Mouse (Mus musculus) limb, embryonic 14.5 days (tissue): ENCODE measurements around the gene Akr1cl. TPM values are rescaled to one million over a fixed set of nuclear protein-coding genes. Genes with fewer than 3 reads are reported as not detected.

Source experiments
- ATAC-seq: fragments of 200-750 bp; cut with Nextera tagmentation; 2 replicates; pipeline ENCODE4 v1.8.0; 2017; ENCODE audit warnings: low read depth, moderate number of reproducible peaks, moderate TSS enrichment; ENCODE audit not compliant: low FRiP score
- DNase-seq: peaks from one replicate; pipeline ENCODE4 v3.0.0-alpha.2; 2015; ENCODE audit warnings: low spot score
- H3K27ac ChIP-seq: fragments of 300-500 bp; sonication (generic); replicated peaks from 2 replicates; pipeline ENCODE4 v1.5.1; 2014; ENCODE audit warnings: low read depth, mild to moderate bottlenecking, low read length, moderate library complexity, mixed read lengths
- H3K27me3 ChIP-seq: fragments of 300-500 bp; sonication (generic); 2 replicates; pipeline ENCODE4 v1.6.1; 2014; ENCODE audit warnings: low read length, mixed read lengths; ENCODE audit not compliant: control insufficient read depth, insufficient read depth
- H3K36me3 ChIP-seq: fragments of 300-500 bp; sonication (generic); 2 replicates; pipeline ENCODE4 v1.6.1; 2014; ENCODE audit warnings: mild to moderate bottlenecking, low read length, moderate library complexity, mixed read lengths; ENCODE audit not compliant: control insufficient read depth, insufficient read depth
- H3K4me1 ChIP-seq: fragments of 300-500 bp; sonication (generic); 2 replicates; pipeline ENCODE4 v1.6.1; 2014; ENCODE audit warnings: antibody characterized with exemption, low read length, mixed read lengths; ENCODE audit not compliant: control insufficient read depth, insufficient read depth
- H3K4me2 ChIP-seq: fragments of 300-500 bp; sonication (generic); replicated peaks from 2 replicates; pipeline ENCODE4 v1.6.1; 2014; ENCODE audit warnings: low read depth, mild to moderate bottlenecking, low read length, moderate library complexity; ENCODE audit not compliant: severe bottlenecking
- H3K4me3 ChIP-seq: fragments of 300-500 bp; sonication (generic); replicated peaks from 2 replicates; pipeline ENCODE4 v1.5.1; 2014; ENCODE audit warnings: low read length
- H3K9ac ChIP-seq: fragments of 300-500 bp; sonication (generic); 2 replicates; pipeline ENCODE4 v1.6.1; 2014; ENCODE audit warnings: mild to moderate bottlenecking, low read depth, low read length, moderate library complexity; ENCODE audit not compliant: severe bottlenecking
- H3K9me3 ChIP-seq: fragments of 300-500 bp; sonication (generic); 2 replicates; pipeline ENCODE4 v1.6.1; 2016; ENCODE audit warnings: low read length; ENCODE audit not compliant: control insufficient read depth
- POLR2A ChIP-seq: fragments of 200-500 bp; IDR thresholded peaks from 2 replicates; pipeline ENCODE4 v1.8.0; 2012; ENCODE audit warnings: inconsistent platforms, mild to moderate bottlenecking, moderate library complexity, borderline replicate concordance; ENCODE audit not compliant: insufficient read depth, insufficient read length; ENCODE audit errors: extremely low read depth
- WGBS: fragments of 180-500 bp; shearing (Covaris S2); extraction: QIAGEN DNeasy Blood & Tissue Kit; methylation state at CpG from one replicate; pipeline ENCODE4 v1.1.7; 2014; 5-methylcytosine and 5-hydroxymethylcytosine counted together
- polyA plus RNA-seq, 2 experiments: library from polyadenylated mRNA; depleted of rRNA in 1 of 2; stranded (reverse) in 1 of 2; unstranded in 1 of 2; fragments of >200 nt; fragmentation: Nextera tagmentation in 1 of 2; extraction: Ambion mirVana in 1 of 2; gene quantifications; 2 replicates each; pipeline versions ENCODE4 v1.2.1 to v1.2.3; 2012 to 2014

Gene Akr1cl
- polyA plus RNA-seq, 2 experiments: 0.08 to 0.23 TPM

- Histone ChIP-seq H3K27ac (no peak overlapping the region), H3K4me2 (no peak overlapping the region), H3K36me3 (no peaks in the 10 kb centered on the region), H3K4me3 (no peak overlapping the region), H3K27me3 (no peaks in the 10 kb centered on the region), H3K9me3 (no peaks in the 10 kb centered on the region), H3K9ac (no peak overlapping the region), H3K4me1 (no peaks in the 10 kb centered on the region)
- TF ChIP-seq POLR2A: no peak
- ATAC-seq: no peak
- DNase-seq: no peak
Measured at GRCm38 (mm10) chr1:64988176-64988575, 44.4 kb downstream of the Akr1cl start.

- H3K27me3 ChIP-seq: no peaks in the 10 kb centered on the region
- DNase-seq: peak; percentile 61
- no peak overlapping the region for H3K4me2 ChIP-seq
- 49% methylated on average over 7 of the region's 7 CpGs for WGBS
- no peaks in the 10 kb centered on the region for H3K36me3 ChIP-seq
- no peak for TF ChIP-seq POLR2A
- H3K9ac ChIP-seq: no peak overlapping the region
- H3K27ac ChIP-seq: no peak overlapping the region
- H3K9me3 ChIP-seq: no peaks in the 10 kb centered on the region
- no peak for ATAC-seq
- no peak overlapping the region for H3K4me3 ChIP-seq
- H3K4me1 ChIP-seq: no peaks in the 10 kb centered on the region
Measured at GRCm38 (mm10) chr1:64986120-64986519, 46.4 kb downstream of the Akr1cl start.

- Histone ChIP-seq H3K9ac (no peak overlapping the region), H3K4me2 (no peak overlapping the region), H3K4me3 (no peak overlapping the region), H3K4me1 (no peaks in the 10 kb centered on the region), H3K27ac (no peak overlapping the region), H3K27me3 (no peaks in the 10 kb centered on the region), H3K36me3 (no peaks in the 10 kb centered on the region), H3K9me3 (no peaks in the 10 kb centered on the region)
- WGBS: 78% methylated on average over 3 of the region's 3 CpGs
- TF ChIP-seq POLR2A: no peak
- no peak for ATAC-seq
- no peak for DNase-seq
Measured at GRCm38 (mm10) chr1:64983247-64983646, 49.3 kb downstream of the Akr1cl start.

DNA sequence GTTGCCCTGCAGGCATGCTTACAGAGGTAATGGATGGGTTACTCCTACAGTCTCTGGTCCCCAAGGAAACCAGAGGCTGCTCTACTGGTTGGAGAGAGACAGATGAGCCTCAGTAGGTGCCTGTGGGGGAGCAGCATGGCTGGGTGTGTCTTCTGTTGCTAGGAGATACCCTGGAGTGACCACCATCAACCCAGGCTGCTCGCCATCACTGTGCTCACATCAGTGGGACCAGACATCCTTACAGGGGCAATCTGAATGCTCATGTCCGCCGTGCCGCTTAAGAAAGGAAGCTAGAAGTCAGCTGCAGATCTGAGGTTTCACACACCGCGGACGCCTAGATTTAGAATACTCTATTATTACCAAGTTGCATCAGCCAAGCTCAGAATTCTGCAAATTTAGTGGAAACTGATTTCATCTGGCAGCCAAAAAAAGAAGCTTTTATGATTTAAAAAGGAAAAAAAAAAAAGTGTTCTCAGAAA is 54.2 kb downstream of the Akr1cl start:
- no peak for TF ChIP-seq POLR2A
- Histone ChIP-seq H3K4me1 (no peaks in the 10 kb centered on the region), H3K9ac (no peak overlapping the region), H3K27me3 (no peaks in the 10 kb centered on the region), H3K4me3 (no peak overlapping the region), H3K4me2 (no peak overlapping the region), H3K9me3 (no peaks in the 10 kb centered on the region), H3K36me3 (no peaks in the 10 kb centered on the region), H3K27ac (no peak overlapping the region)
- 79% methylated on average over 7 of the region's 7 CpGs for WGBS
- no peak for DNase-seq
- ATAC-seq: no peak

DNA sequence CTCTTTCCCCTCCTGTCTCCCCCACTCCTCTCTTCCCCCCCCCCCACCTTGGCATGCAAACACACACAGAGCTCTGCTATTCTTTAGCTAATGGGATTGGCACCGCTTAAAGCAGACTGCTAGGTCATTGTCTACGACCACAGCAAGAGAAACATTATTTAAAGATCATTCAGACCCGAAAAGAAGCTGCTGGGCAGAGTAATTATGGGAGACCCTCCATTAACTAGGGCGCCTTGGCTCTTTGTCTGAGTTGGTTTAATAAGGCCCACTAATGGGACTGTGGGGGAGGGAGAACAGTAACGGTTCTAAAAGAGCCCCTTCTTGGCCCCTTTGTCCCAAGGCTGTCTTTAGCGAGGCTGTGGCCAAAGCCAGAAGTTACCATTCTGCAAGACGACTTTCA is 57.2 kb downstream of the Akr1cl start:
- no peaks in the 10 kb centered on the region for H3K4me1 ChIP-seq
- H3K36me3 ChIP-seq: no peaks in the 10 kb centered on the region
- no peaks in the 10 kb centered on the region for H3K9me3 ChIP-seq
- DNase-seq (peak; percentile 5), ATAC-seq (no peak)
- no peak overlapping the region for H3K9ac ChIP-seq
- no peak overlapping the region for H3K4me2 ChIP-seq
- TF ChIP-seq POLR2A: no peak
- no peak overlapping the region for H3K4me3 ChIP-seq
- no peaks in the 10 kb centered on the region for H3K27me3 ChIP-seq
- no peak overlapping the region for H3K27ac ChIP-seq
- 26% methylated on average over 7 of the region's 7 CpGs for WGBS

DNA sequence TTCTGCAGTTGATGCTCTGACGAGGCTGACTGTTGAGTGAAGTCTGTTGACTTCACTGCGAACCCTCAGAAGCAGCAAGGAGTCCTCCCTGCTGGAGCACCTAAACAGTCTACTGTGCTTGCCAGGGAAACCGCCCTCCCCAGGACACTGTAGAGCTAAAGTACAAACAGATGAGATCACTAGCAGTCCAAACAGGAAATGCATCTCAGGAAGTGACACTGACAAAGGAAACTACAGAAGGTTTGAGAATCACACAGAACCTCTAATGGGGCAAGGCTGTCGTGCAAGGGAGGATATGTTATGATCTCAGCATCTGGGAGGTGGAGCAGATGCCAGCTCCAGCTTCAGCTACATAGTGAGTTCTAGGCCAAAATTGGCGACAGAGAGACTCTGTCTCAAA is 61.9 kb downstream of the Akr1cl start:
- Histone ChIP-seq H3K27ac (no peak overlapping the region), H3K4me3 (no peak overlapping the region), H3K4me1 (no peaks in the 10 kb centered on the region), H3K27me3 (no peaks in the 10 kb centered on the region), H3K9me3 (no peaks in the 10 kb centered on the region), H3K9ac (no peak overlapping the region), H3K4me2 (no peak overlapping the region), H3K36me3 (no peaks in the 10 kb centered on the region)
- WGBS: 72% methylated on average over 5 of the region's 5 CpGs
- TF ChIP-seq POLR2A: no peak
- DNase-seq: no peak
- ATAC-seq: no peak

Other genes starting within 250 kb of the Akr1cl start
- 3.7 and 3.9 TPM in 2 replicates for gene Plekhm3, start 75.9 kb downstream of the Akr1cl start, polyA plus RNA-seq (2012; rRNA removed)
- 6.0 and 8.0 TPM in 2 replicates for gene Plekhm3, start 75.9 kb downstream of the Akr1cl start, polyA plus RNA-seq (2014; fragmentation: Nextera tagmentation; extraction: Ambion mirVana)
- not detected in 2 replicates for gene Cryge, start 18.4 kb upstream of the Akr1cl start, polyA plus RNA-seq (2012; rRNA removed)
- gene Cryge, start 18.4 kb upstream of the Akr1cl start, polyA plus RNA-seq (2014; fragmentation: Nextera tagmentation; extraction: Ambion mirVana): not detected in 2 replicates
- not detected in 2 replicates for gene Crygd, start 30.7 kb upstream of the Akr1cl start, polyA plus RNA-seq (2012; rRNA removed)
- gene Crygd, start 30.7 kb upstream of the Akr1cl start, polyA plus RNA-seq (2014; fragmentation: Nextera tagmentation; extraction: Ambion mirVana): not detected in 2 replicates
- not detected in 2 replicates for gene Crygc, start 40.9 kb upstream of the Akr1cl start, polyA plus RNA-seq (2012; rRNA removed)
- not detected in 2 replicates for gene Crygc, start 40.9 kb upstream of the Akr1cl start, polyA plus RNA-seq (2014; fragmentation: Nextera tagmentation; extraction: Ambion mirVana)
- 0.29 and 0.73 TPM in 2 replicates for gene Crygb, start 49.5 kb upstream of the Akr1cl start, polyA plus RNA-seq (2012; rRNA removed)
- gene Crygb, start 49.5 kb upstream of the Akr1cl start, polyA plus RNA-seq (2014; fragmentation: Nextera tagmentation; extraction: Ambion mirVana): not detected in 2 replicates
- not detected in 2 replicates for gene Cryga, start 70.6 kb upstream of the Akr1cl start, polyA plus RNA-seq (2012; rRNA removed)
- not detected in 2 replicates for gene Cryga, start 70.6 kb upstream of the Akr1cl start, polyA plus RNA-seq (2014; fragmentation: Nextera tagmentation; extraction: Ambion mirVana)
- not detected in 2 replicates for gene Gm28845, start 86.8 kb upstream of the Akr1cl start, polyA plus RNA-seq (2012; rRNA removed)
- gene Gm28845, start 86.8 kb upstream of the Akr1cl start, polyA plus RNA-seq (2014; fragmentation: Nextera tagmentation; extraction: Ambion mirVana): not detected in 2 replicates
- gene D630023F18Rik, start 90.5 kb upstream of the Akr1cl start, polyA plus RNA-seq (2012; rRNA removed): 0.24 and 0.32 TPM in 2 replicates
- 0.37 and 0.44 TPM in 2 replicates for gene D630023F18Rik, start 90.5 kb upstream of the Akr1cl start, polyA plus RNA-seq (2014; fragmentation: Nextera tagmentation; extraction: Ambion mirVana)
- 54.0 and 62.2 TPM in 2 replicates for gene Idh1, start 153.7 kb upstream of the Akr1cl start, polyA plus RNA-seq (2012; rRNA removed)
- gene Idh1, start 153.7 kb upstream of the Akr1cl start, polyA plus RNA-seq (2014; fragmentation: Nextera tagmentation; extraction: Ambion mirVana): 128 and 137 TPM in 2 replicates
- 8.1 and 9.1 TPM in 2 replicates for gene Pikfyve, start 153.9 kb upstream of the Akr1cl start, polyA plus RNA-seq (2012; rRNA removed)
- gene Pikfyve, start 153.9 kb upstream of the Akr1cl start, polyA plus RNA-seq (2014; fragmentation: Nextera tagmentation; extraction: Ambion mirVana): 15.8 and 17.1 TPM in 2 replicates
- gene Pth2r, start 249.3 kb upstream of the Akr1cl start, polyA plus RNA-seq (2012; rRNA removed): 0.33 and 0.39 TPM in 2 replicates
- gene Pth2r, start 249.3 kb upstream of the Akr1cl start, polyA plus RNA-seq (2014; fragmentation: Nextera tagmentation; extraction: Ambion mirVana): 0.15 and 0.32 TPM in 2 replicates